Mouse (Mus musculus) liver, adult 2 months (tissue): ENCODE measurements around the gene Ifitm3. TPM values are rescaled to one million over a fixed set of nuclear protein-coding genes. Genes with fewer than 3 reads are reported as not detected.
"Not testable (repeated sequence)": the region's sequence is repeated elsewhere in the genome, so short reads cannot be mapped to it uniquely, and the experiment has no call there.

Experiments
- DNase-seq: peaks from one replicate; pipeline ENCODE4 v3.0.0-alpha.2; 2011; ENCODE audit warnings: low read depth, low spot score; ENCODE audit errors: extremely low read depth
- H3K27ac ChIP-seq: fragments of 200-500 bp; replicated peaks from 2 replicates; pipeline ENCODE4 v1.5.1; 2012; ENCODE audit warnings: low read depth, mild to moderate bottlenecking, control low read depth, inconsistent platforms, low read length; ENCODE audit not compliant: insufficient read depth
- H3K27me3 ChIP-seq: fragments of 200-500 bp; 2 replicates; pipeline ENCODE4 v1.6.1; 2012; ENCODE audit warnings: mild to moderate bottlenecking, moderate library complexity, low read length, inconsistent platforms; ENCODE audit not compliant: control insufficient read depth, insufficient read depth
- H3K36me3 ChIP-seq: fragments of 200-500 bp; 2 replicates; pipeline ENCODE4 v1.6.1; 2012; ENCODE audit warnings: low read length, inconsistent platforms; ENCODE audit not compliant: control insufficient read depth, insufficient read depth
- H3K4me1 ChIP-seq: fragments of 200-500 bp; 2 replicates; pipeline ENCODE4 v1.6.1; 2011; ENCODE audit warnings: low read length; ENCODE audit not compliant: control insufficient read depth, insufficient read depth
- H3K4me3 ChIP-seq: fragments of 200-500 bp; 2 replicates; pipeline ENCODE4 v1.5.1; 2011; ENCODE audit warnings: low read depth, mild to moderate bottlenecking, control low read depth, low read length, moderate library complexity; ENCODE audit not compliant: insufficient read depth
- H3K79me2 ChIP-seq: fragments of 200-500 bp; 2 replicates; pipeline ENCODE4 v1.6.1; 2012; ENCODE audit warnings: inconsistent platforms, mild to moderate bottlenecking, low read length, moderate library complexity; ENCODE audit not compliant: control insufficient read depth, insufficient read depth
- H3K9ac ChIP-seq: fragments of 200-500 bp; 2 replicates; pipeline ENCODE4 v1.6.1; 2012; ENCODE audit warnings: low read depth, mild to moderate bottlenecking, control low read depth, inconsistent platforms, low read length
- CTCF ChIP-seq: fragments of 200-500 bp; IDR thresholded peaks from 2 replicates; pipeline ENCODE4 v1.5.1; 2011; ENCODE audit warnings: low read depth, low read length, control low read depth
- POLR2A ChIP-seq: fragments of 200-500 bp; IDR thresholded peaks from 2 replicates; pipeline ENCODE4 v1.6.1; 2011; ENCODE audit warnings: low read length, control low read depth; ENCODE audit not compliant: insufficient read depth; ENCODE audit errors: extremely low read depth
- WGBS: fragments of 180-500 bp; shearing (Covaris S2); methylation state at CpG from one replicate; pipeline ENCODE4 v1.1.7; 2018; 5-methylcytosine and 5-hydroxymethylcytosine counted together
- polyA plus RNA-seq: library from polyadenylated mRNA; depleted of rRNA; stranded (reverse); fragments of >200 nt; gene quantifications from 2 replicates; pipeline ENCODE4 v1.2.3, GENCODE M21; 2012
- total RNA-seq: library from RNA; depleted of rRNA; stranded (reverse); fragments of >200 nt; gene quantifications from 2 replicates; pipeline ENCODE4 v1.2.3, GENCODE M21; 2014

Ifitm3 gene
- total and polyA plus RNA-seq, 2 experiments, result 392 to 1,254 TPM

- Histone ChIP-seq H3K79me2 (no peaks in the 10 kb centered on the region), H3K27ac (no peak overlapping the region), H3K4me1 (no peaks in the 10 kb centered on the region), H3K27me3 (no peaks in the 10 kb centered on the region), H3K36me3 (no peaks in the 10 kb centered on the region), H3K9ac (no peak overlapping the region), H3K4me3 (no peak overlapping the region)
- TF ChIP-seq POLR2A (no peak), CTCF (no peak)
- DNase-seq, result no peak
- WGBS, result 93% methylated on average over 5 of the region's 5 CpGs
These were observed 8.5 kb upstream of the Ifitm3 start for GRCm38 (mm10) chr7:141019028-141019427.

DNA sequence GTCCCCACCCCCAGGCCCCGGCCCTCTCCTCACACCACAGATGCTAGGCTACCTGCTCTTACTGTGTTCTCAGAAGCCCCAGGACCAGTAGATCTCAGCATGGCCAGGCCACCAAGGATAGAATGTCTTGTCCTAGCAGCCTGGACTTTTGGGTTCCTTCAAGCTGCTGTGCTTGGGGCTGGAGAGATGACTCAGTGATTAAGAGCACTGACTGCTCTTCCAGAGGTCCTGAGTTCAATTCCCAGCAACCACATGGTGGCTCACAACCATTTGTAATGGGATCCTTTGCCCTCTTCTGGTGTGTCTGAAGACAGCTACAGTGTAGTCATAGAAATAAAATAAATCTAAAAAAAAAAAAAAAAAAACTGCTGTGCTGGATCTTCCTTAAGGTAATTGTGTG lies 7.3 kb upstream of the Ifitm3 start, which contains the start of gene Ifitm6:
TSS of gene Ifitm6 (minus strand) at position 101 of the 400 bp plus-strand sequence.
- peak within 1 kb of the TSS; percentile 28; the same call in 1 of the 2 replicates for H3K27ac ChIP-seq
- 100% methylated on average over 1 of the region's 1 CpGs for WGBS
- H3K9ac ChIP-seq, H3K4me3 ChIP-seq, DNase-seq, H3K79me2 ChIP-seq, H3K36me3 ChIP-seq, H3K27me3 ChIP-seq, H3K4me1 ChIP-seq: not testable (repeated sequence)

DNA sequence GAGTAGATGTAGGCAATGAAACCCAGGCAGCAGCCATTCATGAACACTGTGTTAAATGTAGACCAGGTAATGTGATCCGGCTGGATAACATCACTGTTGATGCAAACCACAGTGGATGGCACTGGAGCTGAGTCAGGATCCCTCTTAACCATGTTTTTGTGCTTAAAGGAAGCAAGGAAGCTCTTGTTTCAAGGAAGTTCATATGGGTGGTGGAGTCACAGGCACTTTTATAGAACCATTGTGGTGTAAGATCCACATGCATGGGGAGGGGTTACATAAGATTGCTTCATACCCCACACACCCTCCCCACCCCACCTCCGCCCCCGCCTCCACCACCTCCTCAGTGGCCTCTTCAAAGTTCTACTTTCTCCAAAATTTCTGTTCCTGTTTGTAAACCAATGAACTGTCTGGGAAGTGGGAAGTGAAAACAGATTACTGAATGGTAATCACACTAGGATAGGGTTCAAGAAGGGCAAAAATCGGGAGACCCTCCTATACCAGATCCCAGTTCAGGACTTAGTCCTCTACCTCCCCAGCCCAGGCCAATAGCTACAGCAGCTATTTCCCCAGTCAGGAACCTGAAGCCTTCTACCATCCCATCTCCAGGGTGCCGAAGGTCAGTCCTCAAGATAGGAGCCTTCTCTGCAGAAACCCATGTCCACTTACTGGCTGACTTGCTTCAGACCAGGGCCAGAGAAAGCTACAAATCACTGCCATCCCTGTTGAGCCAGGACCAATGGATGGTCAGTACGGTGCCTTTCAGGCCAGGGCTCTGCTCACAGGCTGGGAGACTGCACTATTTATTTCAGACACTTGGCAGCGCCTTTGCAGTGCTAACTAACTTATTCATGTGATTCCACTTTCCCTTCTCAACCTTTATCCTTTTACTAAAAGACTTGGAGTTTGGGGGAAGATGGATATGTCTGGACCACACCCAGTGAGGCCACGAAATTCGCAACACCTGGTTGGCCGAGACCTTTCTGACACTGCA lies 6.4 kb upstream of the Ifitm3 start:
- no peak overlapping the region; the same call in 1 of the 2 replicates for H3K4me3 ChIP-seq
- DNase-seq, result peak; percentile 38
- TF ChIP-seq POLR2A (no peak), CTCF (no peak)

GRCm38 (mm10) chr7:141011238-141011770 lies 734 bp upstream of the Ifitm3 start:
- peaks cover 20% of the 10 kb centered on the region for H3K4me1 ChIP-seq
- TF ChIP-seq CTCF, result no peak
- TF ChIP-seq POLR2A, result no peak
- H3K36me3 ChIP-seq, result no peaks in the 10 kb centered on the region
- H3K27me3 ChIP-seq, result no peaks in the 10 kb centered on the region
- H3K4me3 ChIP-seq, result peak overlapping the region; percentile 80; the same call in 1 of the 2 replicates
- peaks cover 3% of the 10 kb centered on the region; the same call in 1 of the 2 replicates for H3K79me2 ChIP-seq
- WGBS, result 36% methylated on average over 7 of the region's 7 CpGs
- peak; percentile 94 for DNase-seq
- H3K9ac ChIP-seq, result peak overlapping the region; percentile 60
- peak overlapping the region; percentile 92 for H3K27ac ChIP-seq

More for the DNA sequence above, 6.4 kb upstream of the Ifitm3 start:
- H3K36me3 ChIP-seq, result no peaks in the 10 kb centered on the region
- peak overlapping the region; percentile 28; the same call in 1 of the 2 replicates for H3K27ac ChIP-seq
- H3K79me2 ChIP-seq, result no peaks in the 10 kb centered on the region
- 0 out of 2 replicates have a peak overlapping the region, but pooled peaks have one; percentile 4 for H3K9ac ChIP-seq
- WGBS, result 86% methylated on average over 10 of the region's 10 CpGs
- H3K27me3 ChIP-seq, result no peaks in the 10 kb centered on the region
- H3K4me1 ChIP-seq, result peaks cover 5% of the 10 kb centered on the region; the same call in 1 of the 2 replicates

DNA sequence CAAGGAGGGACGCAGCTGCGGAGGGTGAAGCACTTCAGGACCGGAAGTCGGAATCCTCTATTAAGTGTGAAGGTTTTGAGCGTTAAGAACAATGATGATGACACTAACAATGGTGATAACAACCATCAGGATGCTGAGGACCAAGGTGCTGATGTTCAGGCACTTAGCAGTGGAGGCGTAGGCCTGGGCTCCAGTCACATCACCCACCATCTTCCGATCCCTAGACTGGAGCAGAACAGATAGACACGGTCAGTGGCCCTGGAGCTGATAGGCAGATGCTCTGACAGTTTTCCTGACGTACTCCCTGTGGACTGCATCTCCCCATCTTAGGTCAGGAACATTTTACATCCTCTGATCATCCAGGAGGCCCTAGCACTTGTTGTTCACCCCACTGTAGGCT lies 905 bp downstream of the Ifitm3 start:
- H3K79me2 ChIP-seq, result peaks cover 3% of the 10 kb centered on the region; the same call in 1 of the 2 replicates
- WGBS, result 13% methylated on average over 9 of the region's 9 CpGs
- H3K27ac ChIP-seq, result peak overlapping the region; percentile 92
- peak overlapping the region; percentile 89 for H3K9ac ChIP-seq
- peaks cover 20% of the 10 kb centered on the region for H3K4me1 ChIP-seq
- no peak for DNase-seq
- peak overlapping the region; percentile 80 for H3K4me3 ChIP-seq
- H3K36me3 ChIP-seq, result no peaks in the 10 kb centered on the region
- H3K27me3 ChIP-seq, result no peaks in the 10 kb centered on the region
- no peak for TF ChIP-seq POLR2A
- no peak for TF ChIP-seq CTCF
